Mouse (Mus musculus): ENCODE measurements at regions not wholly inside any gene's neighbourhood (a gene's known extent, or its start where the extent isn't known, plus 50 kb on each side); places are given as distances from the start of the nearest gene placed in this dataset.
A peak's percentile ranks its signal among the peaks of the same experiment; 100 is the strongest.

DNA sequence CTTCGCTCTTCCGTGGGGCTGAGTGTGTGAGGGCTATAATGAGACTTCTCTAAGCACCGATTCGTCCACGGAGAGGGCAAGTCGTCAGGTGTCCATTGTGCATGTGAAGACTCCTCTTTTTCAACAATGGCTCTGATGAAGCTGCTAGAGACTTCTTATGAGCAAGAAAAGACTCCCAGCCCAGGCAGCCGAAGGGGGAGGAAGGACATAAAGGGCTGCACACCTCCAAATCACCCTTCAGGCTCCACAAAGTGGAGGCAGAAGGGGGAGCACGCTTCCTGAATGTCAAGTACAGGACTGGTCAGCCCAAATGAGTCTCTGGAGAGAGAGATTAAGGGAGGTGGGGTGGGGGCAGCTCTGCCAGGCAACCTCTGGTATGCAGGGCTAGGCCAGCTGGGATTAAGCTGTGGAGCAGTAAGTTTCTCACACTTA lies 350.3 kb upstream of the Camk1g start:
- Histone ChIP-seq H3K4me1 (ENCODE audit: control insufficient read depth, insufficient read depth, low read length) (no peaks in the 10 kb centered on the region), H3K4me2 (ENCODE audit: low read depth, low read length) (no peak overlapping the region), H3K27ac (ENCODE audit: low read depth, low read length) (no peak overlapping the region), H3K9ac (replicated peaks; ENCODE audit: low read depth, low read length) (no peak overlapping the region), H3K4me3 (ENCODE audit: low read depth, low read length) (no peak overlapping the region), H3K36me3 (ENCODE audit: control insufficient read depth, insufficient read depth, low read length) (no peaks in the 10 kb centered on the region), H3K27me3 (ENCODE audit: control insufficient read depth, insufficient read depth, low read length) (no peaks in the 10 kb centered on the region), H3K9me3 (ENCODE audit: control insufficient read depth, low read length) (no peaks in the 10 kb centered on the region)
- 65% methylated on average over 8 of the region's 8 CpGs for WGBS
- no peak for ATAC-seq (ENCODE audit: low read depth)

DNA sequence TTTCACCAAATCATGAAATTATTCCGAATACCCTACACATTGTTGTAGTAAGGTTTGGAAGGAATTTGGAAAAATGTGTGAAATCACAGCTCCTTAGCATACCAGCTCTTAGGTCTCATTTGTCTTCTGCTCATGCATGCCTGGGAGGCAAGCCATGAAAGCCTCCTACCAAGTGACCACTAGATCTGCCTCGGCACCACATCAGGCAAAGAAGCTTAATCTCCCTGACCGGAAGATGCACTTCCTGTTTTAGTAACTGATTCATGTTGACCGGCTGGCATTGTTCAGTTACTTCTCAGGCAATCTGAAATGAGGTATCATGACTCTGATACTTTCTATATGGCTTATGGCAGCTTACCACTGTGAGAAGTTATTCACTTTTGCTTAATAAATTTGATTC lies 345.2 kb upstream of the Camk1g start:
- H3K4me3 ChIP-seq (ENCODE audit: low read depth, low read length), result no peak overlapping the region
- WGBS, result 82% methylated on average over 4 of the region's 4 CpGs
- no peaks in the 10 kb centered on the region for H3K36me3 ChIP-seq (ENCODE audit: control insufficient read depth, insufficient read depth, low read length)
- no peak overlapping the region for H3K4me2 ChIP-seq (ENCODE audit: low read depth, low read length)
- no peaks in the 10 kb centered on the region for H3K27me3 ChIP-seq (ENCODE audit: control insufficient read depth, insufficient read depth, low read length)
- no peak for ATAC-seq (ENCODE audit: low read depth)
- no peaks in the 10 kb centered on the region for H3K4me1 ChIP-seq (ENCODE audit: control insufficient read depth, insufficient read depth, low read length)
- no peaks in the 10 kb centered on the region for H3K9me3 ChIP-seq (ENCODE audit: control insufficient read depth, low read length)
- H3K9ac ChIP-seq (replicated peaks; ENCODE audit: low read depth, low read length), result no peak overlapping the region
- no peak overlapping the region for H3K27ac ChIP-seq (ENCODE audit: low read depth, low read length)

DNA sequence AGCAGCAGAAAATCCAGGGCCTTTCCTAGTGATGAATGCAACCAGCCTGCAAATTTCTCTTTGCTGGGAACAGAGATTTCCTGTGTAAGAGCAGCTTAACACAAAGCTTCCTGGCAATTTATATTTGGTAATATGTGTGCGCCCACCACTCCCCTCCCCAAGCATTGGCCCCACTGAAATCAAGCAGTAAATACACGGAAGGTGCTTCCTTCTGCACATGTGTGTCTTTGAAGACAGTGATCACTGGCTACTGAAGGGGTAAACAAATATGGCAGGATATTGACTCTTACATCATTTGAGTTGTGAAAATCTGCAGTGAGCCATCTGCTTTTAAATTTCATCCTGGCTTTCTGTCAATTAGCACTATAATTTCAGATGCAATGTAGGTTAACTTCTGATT lies 344.5 kb upstream of the Camk1g start:
- H3K36me3 ChIP-seq (ENCODE audit: control insufficient read depth, insufficient read depth, low read length), result no peaks in the 10 kb centered on the region
- 77% methylated on average over 2 of the region's 2 CpGs for WGBS
- H3K9me3 ChIP-seq (ENCODE audit: control insufficient read depth, low read length), result no peaks in the 10 kb centered on the region
- no peak overlapping the region for H3K4me3 ChIP-seq (ENCODE audit: low read depth, low read length)
- no peak overlapping the region for H3K9ac ChIP-seq (replicated peaks; ENCODE audit: low read depth, low read length)
- no peak overlapping the region for H3K4me2 ChIP-seq (ENCODE audit: low read depth, low read length)
- no peak for ATAC-seq (ENCODE audit: low read depth)
- H3K4me1 ChIP-seq (ENCODE audit: control insufficient read depth, insufficient read depth, low read length), result no peaks in the 10 kb centered on the region
- H3K27ac ChIP-seq (ENCODE audit: low read depth, low read length), result no peak overlapping the region
- H3K27me3 ChIP-seq (ENCODE audit: control insufficient read depth, insufficient read depth, low read length), result no peaks in the 10 kb centered on the region

GRCm38 (mm10) chr1:193705205-193705604 lies 335.1 kb upstream of the Camk1g start:
- no peaks in the 10 kb centered on the region for H3K9me3 ChIP-seq (ENCODE audit: control insufficient read depth, low read length)
- peaks cover 9% of the 10 kb centered on the region for H3K4me1 ChIP-seq (ENCODE audit: control insufficient read depth, insufficient read depth, low read length)
- no peak; the same call in 1 of the 2 replicates for ATAC-seq (ENCODE audit: low read depth)
- H3K27ac ChIP-seq (ENCODE audit: low read depth, low read length), result no peak overlapping the region
- H3K9ac ChIP-seq (replicated peaks; ENCODE audit: low read depth, low read length), result no peak overlapping the region
- no peaks in the 10 kb centered on the region for H3K36me3 ChIP-seq (ENCODE audit: control insufficient read depth, insufficient read depth, low read length)
- no peak overlapping the region for H3K4me2 ChIP-seq (ENCODE audit: low read depth, low read length)
- 23% methylated on average over 2 of the region's 2 CpGs for WGBS
- H3K27me3 ChIP-seq (ENCODE audit: control insufficient read depth, insufficient read depth, low read length), result no peaks in the 10 kb centered on the region
- H3K4me3 ChIP-seq (ENCODE audit: low read depth, low read length), result no peak overlapping the region

DNA sequence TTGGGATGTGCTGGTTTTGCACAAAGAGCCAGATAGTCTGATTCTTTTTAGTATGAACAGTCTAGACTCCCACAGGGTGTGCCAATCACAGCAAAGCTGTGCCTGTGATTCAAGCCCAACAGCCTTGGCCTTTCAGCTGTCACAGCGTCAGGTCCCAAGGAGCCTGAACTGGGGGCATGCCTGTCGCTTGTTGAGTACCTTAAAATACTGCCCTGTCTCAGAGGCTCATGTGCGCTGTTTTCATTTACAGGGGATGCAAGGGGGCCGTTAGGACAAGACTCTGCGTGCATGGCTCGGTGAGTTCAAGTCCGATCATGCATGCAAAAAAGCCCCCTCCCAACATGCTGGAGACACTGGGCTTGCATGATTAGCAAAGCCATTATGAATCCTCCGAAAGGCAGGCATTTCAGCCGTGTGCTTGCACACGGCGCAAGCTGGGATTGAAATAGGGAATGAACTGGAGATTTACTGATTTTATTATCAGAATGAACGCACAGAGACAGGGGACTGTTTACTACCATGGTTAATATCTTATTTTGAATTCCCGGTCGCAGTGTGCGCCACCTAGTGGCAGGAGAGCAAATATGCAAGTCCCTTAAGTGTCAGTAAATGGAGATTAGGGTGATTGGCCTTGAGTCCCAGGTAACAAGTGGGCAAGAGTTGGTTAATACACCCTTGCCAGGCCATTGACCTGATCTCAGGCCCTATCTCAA lies 332.8 kb upstream of the Camk1g start:
- peak; percentile 18; the same call in 1 of the 2 replicates for ATAC-seq (ENCODE audit: low read depth)
- H3K27ac ChIP-seq (ENCODE audit: low read depth, low read length), result peak overlapping the region; percentile 36; the same call in 1 of the 2 replicates
- no peak overlapping the region for H3K4me3 ChIP-seq (ENCODE audit: low read depth, low read length)
- H3K4me1 ChIP-seq (ENCODE audit: control insufficient read depth, insufficient read depth, low read length), result peaks cover 9% of the 10 kb centered on the region
- peak overlapping the region; percentile 46 for H3K4me2 ChIP-seq (ENCODE audit: low read depth, low read length)
- no peaks in the 10 kb centered on the region for H3K27me3 ChIP-seq (ENCODE audit: control insufficient read depth, insufficient read depth, low read length)
- H3K9me3 ChIP-seq (ENCODE audit: control insufficient read depth, low read length), result no peaks in the 10 kb centered on the region
- 10% methylated on average over 15 of the region's 15 CpGs for WGBS
- H3K9ac ChIP-seq (replicated peaks; ENCODE audit: low read depth, low read length), result peak overlapping the region; percentile 37; the same call in 1 of the 2 replicates
- H3K36me3 ChIP-seq (ENCODE audit: control insufficient read depth, insufficient read depth, low read length), result no peaks in the 10 kb centered on the region

DNA sequence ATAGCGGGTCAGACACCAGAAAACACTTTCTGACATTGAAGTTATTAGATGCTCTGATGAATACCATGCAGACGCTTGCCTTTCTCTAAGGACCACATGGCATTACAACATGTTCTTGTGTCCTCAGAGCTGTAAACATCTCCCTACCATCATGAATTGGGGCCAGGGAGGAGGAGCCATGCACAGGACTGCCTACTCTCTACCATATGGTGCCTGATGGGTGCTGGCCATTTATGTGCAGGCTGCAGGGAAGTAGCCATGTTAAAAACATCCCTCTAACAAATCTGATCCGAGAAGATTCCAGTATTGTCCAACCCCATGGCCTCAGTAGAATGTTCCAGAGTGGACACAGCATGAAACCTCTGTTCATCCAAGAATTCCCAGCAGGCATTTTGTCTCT lies 330.1 kb upstream of the Camk1g start:
- WGBS, result 75% methylated on average over 3 of the region's 3 CpGs
- no peaks in the 10 kb centered on the region for H3K36me3 ChIP-seq (ENCODE audit: control insufficient read depth, insufficient read depth, low read length)
- no peak overlapping the region for H3K4me2 ChIP-seq (ENCODE audit: low read depth, low read length)
- no peak overlapping the region for H3K27ac ChIP-seq (ENCODE audit: low read depth, low read length)
- H3K4me1 ChIP-seq (ENCODE audit: control insufficient read depth, insufficient read depth, low read length), result peaks cover 13% of the 10 kb centered on the region
- no peak overlapping the region for H3K4me3 ChIP-seq (ENCODE audit: low read depth, low read length)
- H3K9me3 ChIP-seq (ENCODE audit: control insufficient read depth, low read length), result no peaks in the 10 kb centered on the region
- no peak overlapping the region for H3K9ac ChIP-seq (replicated peaks; ENCODE audit: low read depth, low read length)
- no peaks in the 10 kb centered on the region for H3K27me3 ChIP-seq (ENCODE audit: control insufficient read depth, insufficient read depth, low read length)
- ATAC-seq (ENCODE audit: low read depth), result no peak

GRCm38 (mm10) chr1:193698603-193699266 lies 328.6 kb upstream of the Camk1g start:
- Histone ChIP-seq H3K4me1 (ENCODE audit: control insufficient read depth, insufficient read depth, low read length) (peaks cover 13% of the 10 kb centered on the region), H3K9ac (replicated peaks; ENCODE audit: low read depth, low read length) (no peak overlapping the region), H3K9me3 (ENCODE audit: control insufficient read depth, low read length) (no peaks in the 10 kb centered on the region), H3K27me3 (ENCODE audit: control insufficient read depth, insufficient read depth, low read length) (no peaks in the 10 kb centered on the region), H3K36me3 (ENCODE audit: control insufficient read depth, insufficient read depth, low read length) (no peaks in the 10 kb centered on the region), H3K4me3 (ENCODE audit: low read depth, low read length) (no peak overlapping the region), H3K27ac (ENCODE audit: low read depth, low read length) (peak overlapping the region; percentile 70; the same call in 1 of the 2 replicates), H3K4me2 (ENCODE audit: low read depth, low read length) (no peak overlapping the region)
- ATAC-seq (ENCODE audit: low read depth), result peak; percentile 70
- under 1% methylated on average over 7 of the region's 7 CpGs for whole genome bisulfite sequencing

GRCm38 (mm10) chr1:193697857-193698256 lies 327.8 kb upstream of the Camk1g start:
- no peak overlapping the region for H3K4me3 ChIP-seq (ENCODE audit: low read depth, low read length)
- no peak overlapping the region for H3K4me2 ChIP-seq (ENCODE audit: low read depth, low read length)
- 82% methylated on average over 3 of the region's 3 CpGs for WGBS
- H3K9me3 ChIP-seq (ENCODE audit: control insufficient read depth, low read length), result no peaks in the 10 kb centered on the region
- peaks cover 6% of the 10 kb centered on the region for H3K4me1 ChIP-seq (ENCODE audit: control insufficient read depth, insufficient read depth, low read length)
- H3K36me3 ChIP-seq (ENCODE audit: control insufficient read depth, insufficient read depth, low read length), result no peaks in the 10 kb centered on the region
- no peak overlapping the region for H3K9ac ChIP-seq (replicated peaks; ENCODE audit: low read depth, low read length)
- ATAC-seq (ENCODE audit: low read depth), result no peak
- H3K27me3 ChIP-seq (ENCODE audit: control insufficient read depth, insufficient read depth, low read length), result no peaks in the 10 kb centered on the region
- no peak overlapping the region for H3K27ac ChIP-seq (ENCODE audit: low read depth, low read length)

DNA sequence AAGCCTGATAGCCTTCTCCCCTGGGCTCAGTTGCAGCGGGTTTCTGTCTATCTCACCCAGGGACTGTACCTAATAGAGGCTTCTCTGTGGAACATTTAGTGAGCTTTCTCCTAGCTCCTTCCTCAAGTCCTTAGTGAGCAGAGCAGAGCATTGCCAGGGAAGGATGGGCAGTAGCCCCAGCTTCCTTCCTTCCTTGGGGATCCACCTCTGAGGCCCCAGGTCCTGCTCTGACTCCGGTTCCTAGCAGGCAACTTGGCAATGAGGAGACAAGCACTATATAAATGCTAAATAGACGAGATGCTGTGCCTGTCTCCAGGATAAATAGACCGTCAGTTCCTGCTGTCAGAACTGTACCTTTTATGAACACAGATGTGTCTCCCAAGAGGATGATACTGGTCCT lies 326.9 kb upstream of the Camk1g start:
- Histone ChIP-seq H3K27ac (ENCODE audit: low read depth, low read length) (no peak overlapping the region), H3K4me3 (ENCODE audit: low read depth, low read length) (no peak overlapping the region), H3K4me2 (ENCODE audit: low read depth, low read length) (no peak overlapping the region), H3K9me3 (ENCODE audit: control insufficient read depth, low read length) (no peaks in the 10 kb centered on the region), H3K9ac (replicated peaks; ENCODE audit: low read depth, low read length) (no peak overlapping the region), H3K27me3 (ENCODE audit: control insufficient read depth, insufficient read depth, low read length) (no peaks in the 10 kb centered on the region), H3K36me3 (ENCODE audit: control insufficient read depth, insufficient read depth, low read length) (no peaks in the 10 kb centered on the region), H3K4me1 (ENCODE audit: control insufficient read depth, insufficient read depth, low read length) (0 out of 2 replicates have a peak, but pooled peaks cover 3% of the 10 kb centered on the region)
- WGBS, result 33% methylated on average over 4 of the region's 4 CpGs
- no peak for ATAC-seq (ENCODE audit: low read depth)
